Comparison of ENCODE assay signal across 8 mouse cellular contexts in genomic region chr5:21371920-21372319, GRCm38 (mm10). TPM values are rescaled to one million over a fixed set of nuclear protein-coding genes. Genes with fewer than 3 reads are reported as not detected.
DNase-seq lines count a peak whose midpoint lies in the region; ATAC-seq and TF ChIP-seq lines count a peak whose summit lies in the region.

No protein-coding gene starts in this region.

- no peaks in the 10 kb centered on the region for H3K27me3 ChIP-seq in heart, embryonic 10.5 days (ENCODE audit: insufficient read depth, poor library complexity, severe bottlenecking)
- H3K27me3 ChIP-seq in testis, adult 2 months (ENCODE audit: control insufficient read depth, insufficient read depth, low read length) = no peaks in the 10 kb centered on the region
- peaks cover 6% of the 10 kb centered on the region for H3K27me3 ChIP-seq in liver, embryonic 13.5 days
- no peaks in the 10 kb centered on the region for H3K27me3 ChIP-seq in stomach, postnatal 0 days (ENCODE audit: control insufficient read depth, insufficient read depth, low read length)
- H3K27me3 ChIP-seq in thymus, adult 2 months (ENCODE audit: control insufficient read depth, insufficient read depth, low read length) = no peaks in the 10 kb centered on the region; the same call in 1 of the 2 replicates

- no peak for TF ChIP-seq CTCF in testis, adult 2 months (IDR thresholded peaks at IDR 0.05; ENCODE audit: control insufficient read depth, insufficient read depth, insufficient replicate concordance, low read depth, low read length)
- TF ChIP-seq CTCF in stomach, postnatal 0 days (IDR thresholded peaks at IDR 0.05; ENCODE audit: low read depth) = no peak
- TF ChIP-seq CTCF in thymus, adult 2 months (IDR thresholded peaks at IDR 0.05; ENCODE audit: borderline replicate concordance, control insufficient read depth, extremely low read depth, insufficient read depth, low read length, poor library complexity) = no peak

- no peak for ATAC-seq in liver, embryonic 13.5 days (ENCODE audit: low read depth)
- ATAC-seq in stomach, postnatal 0 days (ENCODE audit: low FRiP score, low TSS enrichment) = no peak

- peak overlapping the region; percentile 87 for H3K27ac ChIP-seq in heart, embryonic 10.5 days
- H3K27ac ChIP-seq in testis, adult 2 months (ENCODE audit: control insufficient read depth, insufficient read depth, low read depth, low read length) = peak overlapping the region; percentile 38
- no peak overlapping the region for H3K27ac ChIP-seq in liver, embryonic 13.5 days
- no peak overlapping the region for H3K27ac ChIP-seq in stomach, postnatal 0 days (replicated peaks)
- H3K27ac ChIP-seq in thymus, adult 2 months (ENCODE audit: control insufficient read depth, insufficient read depth, low read length) = no peak overlapping the region

- H3K9ac ChIP-seq in liver, embryonic 13.5 days = no peak overlapping the region
- no peak overlapping the region for H3K9ac ChIP-seq in stomach, postnatal 0 days (ENCODE audit: low read length)

- TF ChIP-seq POLR2A in testis, adult 2 months (IDR thresholded peaks at IDR 0.05; ENCODE audit: control insufficient read depth, low read depth, low read length) = no peak
- no peak for TF ChIP-seq POLR2A in thymus, adult 2 months (IDR thresholded peaks at IDR 0.05; ENCODE audit: control insufficient read depth, extremely low read depth, insufficient read depth, low read length, poor library complexity)

- H3K4me2 ChIP-seq in liver, embryonic 13.5 days = peak overlapping the region; percentile 63; the same call in 1 of the 2 replicates
- peak overlapping the region; percentile 80 for H3K4me2 ChIP-seq in stomach, postnatal 0 days (replicated peaks; ENCODE audit: low read depth)

- 43% methylated on average over 5 of the region's 5 CpGs for WGBS in heart, embryonic 10.5 days
- 40% methylated on average over 5 of the region's 5 CpGs for WGBS in liver, embryonic 13.5 days (ENCODE audit: insufficient replicate concordance)
- 46% methylated on average over 5 of the region's 5 CpGs for WGBS in stomach, postnatal 0 days
- WGBS in thymus, adult 2 months = 69% methylated on average over 5 of the region's 5 CpGs

- H3K4me1 ChIP-seq in heart, embryonic 10.5 days = peaks cover 18% of the 10 kb centered on the region; the same call in 1 of the 2 replicates
- H3K4me1 ChIP-seq in testis, adult 2 months (ENCODE audit: control insufficient read depth, insufficient read depth, low read length) = peaks cover 6% of the 10 kb centered on the region
- H3K4me1 ChIP-seq in liver, embryonic 13.5 days (replicated peaks) = peaks cover 5% of the 10 kb centered on the region; the same call in 1 of the 2 replicates
- H3K4me1 ChIP-seq in stomach, postnatal 0 days (replicated peaks; ENCODE audit: control insufficient read depth, insufficient read depth) = no peaks in the 10 kb centered on the region
- peaks cover 5% of the 10 kb centered on the region; the same call in 1 of the 2 replicates for H3K4me1 ChIP-seq in thymus, adult 2 months (replicated peaks; ENCODE audit: control insufficient read depth, insufficient read depth, low read length)

- no peaks in the 10 kb centered on the region for H3K9me3 ChIP-seq in heart, embryonic 10.5 days
- H3K9me3 ChIP-seq in liver, embryonic 13.5 days (replicated peaks) = no peaks in the 10 kb centered on the region
- no peaks in the 10 kb centered on the region for H3K9me3 ChIP-seq in stomach, postnatal 0 days (ENCODE audit: control insufficient read depth, low read length)

- peaks cover 2% of the 10 kb centered on the region; the same call in 1 of the 2 replicates for H3K36me3 ChIP-seq in heart, embryonic 10.5 days
- H3K36me3 ChIP-seq in testis, adult 2 months (ENCODE audit: control insufficient read depth, insufficient read depth, low read length) = no peaks in the 10 kb centered on the region
- H3K36me3 ChIP-seq in liver, embryonic 13.5 days = no peaks in the 10 kb centered on the region
- no peaks in the 10 kb centered on the region for H3K36me3 ChIP-seq in stomach, postnatal 0 days (ENCODE audit: control insufficient read depth, insufficient read depth, low read length)
- H3K36me3 ChIP-seq in thymus, adult 2 months (ENCODE audit: control insufficient read depth, insufficient read depth, low read length) = no peaks in the 10 kb centered on the region

- TF ChIP-seq EP300 in stomach, postnatal 0 days (optimal IDR thresholded peaks at IDR 0.05) = no peak

- DNase-seq in heart, embryonic 10.5 days (ENCODE audit: low spot score) = no peak
- DNase-seq in heart, adult 18-20 months = no peak
- no peak for DNase-seq in testis, postnatal 10 days (ENCODE audit: low spot score)
- no peak for DNase-seq in liver, embryonic 13.5 days
- no peak for DNase-seq in stomach, postnatal 0 days (ENCODE audit: low spot score)
- DNase-seq in right cerebral cortex, postnatal 14 days = no peak
- no peak for DNase-seq in thymus, adult 2 months

- peak overlapping the region; percentile 69 for H3K4me3 ChIP-seq in heart, embryonic 10.5 days
- H3K4me3 ChIP-seq in testis, adult 2 months (ENCODE audit: control insufficient read depth, low read depth, low read length) = no peak overlapping the region
- no peak overlapping the region for H3K4me3 ChIP-seq in liver, embryonic 13.5 days (replicated peaks)
- peak overlapping the region; percentile 46 for H3K4me3 ChIP-seq in stomach, postnatal 0 days (ENCODE audit: low read depth, low read length)
- H3K4me3 ChIP-seq in thymus, adult 2 months (ENCODE audit: control insufficient read depth, insufficient read depth, low read length) = no peak overlapping the region

RNA-seq across cellular contexts. Expression of gene Fgl2, which starts 0.5 kb away (rescaled TPM):
- polyA plus RNA-seq in heart, embryonic 10.5 days (2016; fragmentation: Nextera tagmentation; extraction: Ambion mirVana) = 14.0 and 26.0 TPM in 2 replicates
- 10 to 100 TPM; 16.5 to 22.9 TPM for total RNA-seq in heart, adult 18-20 months (2021)
- 6.5 and 10.0 TPM in 2 replicates for polyA plus RNA-seq in testis, adult 2 months (2012; rRNA removed)
- polyA plus RNA-seq in liver, embryonic 13.5 days (2015; fragmentation: Nextera tagmentation; extraction: Ambion mirVana) = 1.6 and 2.0 TPM in 2 replicates
- polyA plus RNA-seq in stomach, postnatal 0 days (2015; fragmentation: Nextera tagmentation; extraction: Ambion mirVana) = 10.3 and 14.4 TPM in 2 replicates
- polyA plus RNA-seq in thymus, adult 2 months (2012; rRNA removed) = 4.2 and 5.4 TPM in 2 replicates

RNA-seq across cellular contexts. Expression of gene Ccdc146, which starts 52.6 kb away (rescaled TPM):
- 1.3 and 2.2 TPM in 2 replicates for polyA plus RNA-seq in heart, embryonic 10.5 days (2016; fragmentation: Nextera tagmentation; extraction: Ambion mirVana)
- total RNA-seq in heart, adult 18-20 months (2021) = 1 to 10 TPM; 3.4 to 4.4 TPM
- polyA plus RNA-seq in testis, adult 2 months (2012; rRNA removed) = 17.5 and 19.0 TPM in 2 replicates
- polyA plus RNA-seq in liver, embryonic 13.5 days (2015; fragmentation: Nextera tagmentation; extraction: Ambion mirVana) = not detected in 2 replicates
- polyA plus RNA-seq in stomach, postnatal 0 days (2015; fragmentation: Nextera tagmentation; extraction: Ambion mirVana) = 0.22 and 0.24 TPM in 2 replicates
- 0.05 TPM in 1 of 2 replicates, not detected in the other for polyA plus RNA-seq in thymus, adult 2 months (2012; rRNA removed)

RNA-seq across cellular contexts. Expression of gene Fam185a, which starts 52.8 kb away (rescaled TPM):
- polyA plus RNA-seq in heart, embryonic 10.5 days (2016; fragmentation: Nextera tagmentation; extraction: Ambion mirVana) = 8.6 and 10.3 TPM in 2 replicates
- total RNA-seq in heart, adult 18-20 months (2021) = 10 to 100 TPM; 20.7 to 22.3 TPM
- 5.4 and 6.5 TPM in 2 replicates for polyA plus RNA-seq in testis, adult 2 months (2012; rRNA removed)
- 4.1 and 4.8 TPM in 2 replicates for polyA plus RNA-seq in liver, embryonic 13.5 days (2015; fragmentation: Nextera tagmentation; extraction: Ambion mirVana)
- 3.5 and 3.8 TPM in 2 replicates for polyA plus RNA-seq in stomach, postnatal 0 days (2015; fragmentation: Nextera tagmentation; extraction: Ambion mirVana)
- polyA plus RNA-seq in thymus, adult 2 months (2012; rRNA removed) = 1.7 and 1.8 TPM in 2 replicates

Comparison
In these comparisons a context has a peak if more than half of its experiments do, and no peak if none do; other contexts are left out.
1. H3K27ac ChIP-seq: peak in heart, embryonic 10.5 days (single experiment) and testis, adult 2 months (single experiment); none in liver, embryonic 13.5 days (single experiment), stomach, postnatal 0 days (single experiment) and thymus, adult 2 months (single experiment).
2. H3K4me3 ChIP-seq: peak in heart, embryonic 10.5 days (single experiment) and stomach, postnatal 0 days (single experiment); none in testis, adult 2 months (single experiment), liver, embryonic 13.5 days (single experiment) and thymus, adult 2 months (single experiment).